Mouse (Mus musculus): Measurements from ENCODE around the gene Cdk1.

DNA sequence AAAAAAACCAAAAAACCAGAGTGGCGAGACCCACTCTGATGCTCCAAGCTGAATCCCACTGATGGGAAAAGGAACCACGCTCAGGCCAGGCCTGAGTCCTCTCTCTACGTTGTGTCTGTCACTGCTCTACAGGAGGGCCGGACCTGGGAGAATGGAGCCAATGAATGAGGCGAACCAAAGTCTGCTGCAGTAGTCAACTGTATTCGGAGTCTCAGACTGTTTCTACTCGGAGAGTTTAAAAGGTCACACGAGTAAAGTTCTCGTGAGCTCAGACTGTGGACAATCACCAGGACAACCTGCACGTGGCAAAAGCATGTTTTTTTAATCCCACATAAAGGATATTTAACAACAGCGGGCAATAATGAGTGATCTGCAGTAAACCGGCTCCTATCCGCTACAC lies 28.8 kb downstream of the Cdk1 start:
- no peak for TF ChIP-seq GATA1 (IDR thresholded peaks at IDR 0.05; ENCODE audit: borderline replicate concordance, low read length)
- no peak for TF ChIP-seq FLI1 (IDR thresholded peaks at IDR 0.05; ENCODE audit: low read length)

All from megakaryocyte, embryonic 14.5 days (primary cell).